Mouse (Mus musculus) brain, embryonic 18.5 days (tissue): ENCODE results near the gene Cox10.
A peak's percentile ranks its signal among the peaks of the same experiment; 100 is the strongest.
"Not testable (repeated sequence)": the region's sequence is repeated elsewhere in the genome, so short reads cannot be mapped to it uniquely, and the experiment has no call there.

Experiments used
- DNase-seq: peaks from one replicate; pipeline ENCODE4 v3.0.0-alpha.2; 2012; ENCODE audit warnings: low read depth, low spot score

Cox10 gene

GRCm38 (mm10) chr11:64078956-64079726 is at the start of gene Cox10:
Gene Cox10, minus strand, starts transcription at chr11:64079468.
- DNase-seq: peak; percentile 64

- no peak for DNase-seq
Measured at GRCm38 (mm10) chr11:64128016-64128415, 48.7 kb upstream of the Cox10 start.

- no peak for DNase-seq
Measured at GRCm38 (mm10) chr11:64125471-64125870, 46.2 kb upstream of the Cox10 start.

GRCm38 (mm10) chr11:64123174-64123573 is 43.9 kb upstream of the Cox10 start:
- DNase-seq: not testable (repeated sequence)

- no peak for DNase-seq
Measured at GRCm38 (mm10) chr11:64116711-64117110, 37.4 kb upstream of the Cox10 start.

GRCm38 (mm10) chr11:64115822-64116221 is 36.6 kb upstream of the Cox10 start:
- no peak for DNase-seq

- DNase-seq: no peak
Measured at GRCm38 (mm10) chr11:64115101-64115500, 35.8 kb upstream of the Cox10 start.

- DNase-seq: no peak
Measured at GRCm38 (mm10) chr11:64100060-64100459, 20.8 kb upstream of the Cox10 start.

- DNase-seq: no peak
Measured at GRCm38 (mm10) chr11:64093058-64093457, 13.8 kb upstream of the Cox10 start.

GRCm38 (mm10) chr11:64091150-64091549 is 11.9 kb upstream of the Cox10 start:
- DNase-seq: no peak

- no peak for DNase-seq
Measured at GRCm38 (mm10) chr11:64089682-64090081, 10.4 kb upstream of the Cox10 start.

- no peak for DNase-seq
Measured at GRCm38 (mm10) chr11:64085888-64086287, 6.6 kb upstream of the Cox10 start.

GRCm38 (mm10) chr11:64079727-64080081 is 436 bp upstream of the Cox10 start:
- DNase-seq: no peak

- no peak for DNase-seq
Measured at GRCm38 (mm10) chr11:64076212-64076611, 3.1 kb downstream of the Cox10 start.

GRCm38 (mm10) chr11:64073379-64073778 is 5.9 kb downstream of the Cox10 start:
- no peak for DNase-seq

GRCm38 (mm10) chr11:64071536-64071935 is 7.7 kb downstream of the Cox10 start:
- no peak for DNase-seq

- DNase-seq: no peak
Measured at GRCm38 (mm10) chr11:64066001-64066400, 13.3 kb downstream of the Cox10 start.

- DNase-seq: no peak
Measured at GRCm38 (mm10) chr11:64063130-64063529, 16.1 kb downstream of the Cox10 start.

- DNase-seq: no peak
Measured at GRCm38 (mm10) chr11:64062226-64062625, 17.0 kb downstream of the Cox10 start.

- DNase-seq: no peak
Measured at GRCm38 (mm10) chr11:64059305-64059704, 20.0 kb downstream of the Cox10 start.

- DNase-seq: no peak
Measured at GRCm38 (mm10) chr11:64058474-64058873, 20.8 kb downstream of the Cox10 start.

GRCm38 (mm10) chr11:64053371-64053770 is 25.9 kb downstream of the Cox10 start:
- no peak for DNase-seq

- DNase-seq: peak; percentile 42
Measured at GRCm38 (mm10) chr11:64051195-64051968, 27.9 kb downstream of the Cox10 start.
